Mouse (Mus musculus): ENCODE data around the gene Vmn2r42. TPM values are rescaled to one million over a fixed set of nuclear protein-coding genes. Genes with fewer than 3 reads are reported as not detected.
"Not testable (repeated sequence)": the region's sequence is repeated elsewhere in the genome, so short reads cannot be mapped to it uniquely, and the experiment has no call there.

The Vmn2r42 gene
- not detected for polyA plus RNA-seq (2017; shearing (Covaris generic))

DNA sequence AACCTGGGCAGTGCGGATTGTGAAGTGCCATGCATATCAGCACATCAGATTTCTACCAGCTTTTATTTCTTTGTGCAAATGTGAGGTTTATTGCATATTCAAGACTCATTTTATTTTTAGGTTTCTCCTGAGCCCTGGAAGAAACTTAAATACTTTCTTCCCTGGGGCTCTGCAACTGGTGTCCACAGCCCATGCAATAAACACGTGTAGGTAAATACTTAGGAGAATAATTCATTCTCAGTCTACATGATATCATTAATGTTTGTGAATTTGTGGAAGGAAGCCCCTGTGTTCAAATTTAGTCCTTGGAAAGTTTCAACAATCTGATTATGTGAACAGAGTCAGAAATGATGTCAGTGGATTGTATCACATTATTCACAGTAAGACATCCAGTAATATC lies at the start of gene Vmn2r42:
Gene Vmn2r42, minus strand, starts transcription at position 101 of the 400 bp plus-strand sequence.
- ATAC-seq = not testable (repeated sequence)

DNA sequence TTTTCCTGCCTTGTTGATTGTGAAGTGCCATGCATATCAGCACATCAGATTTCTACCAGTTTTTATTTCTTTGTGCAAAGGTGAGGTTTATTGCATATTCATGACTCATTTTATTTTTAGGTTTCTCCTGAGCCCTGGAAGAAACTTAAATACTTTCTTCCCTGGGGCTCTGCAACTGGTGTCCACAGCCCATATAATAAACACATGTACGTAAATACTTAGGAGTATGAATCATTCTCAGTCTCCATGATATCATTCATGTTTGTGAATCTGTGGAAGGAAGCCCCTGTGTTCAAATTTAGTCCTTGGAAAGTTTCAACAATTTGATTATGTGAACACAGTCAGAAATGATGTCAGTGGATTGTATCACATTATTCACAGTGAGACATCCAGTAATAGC lies 38.6 kb downstream of the Vmn2r42 start, which contains the start of gene Vmn2r41:
Gene Vmn2r41, minus strand, starts transcription at position 101 of the 400 bp plus-strand sequence.
- not testable (repeated sequence) for ATAC-seq

Other genes starting within 250 kb of the Vmn2r42 start
- not detected for gene Vmn2r41, start 38.7 kb downstream of the Vmn2r42 start, polyA plus RNA-seq (2017; shearing (Covaris generic))
- not detected for gene Vmn2r43, start 60.3 kb upstream of the Vmn2r42 start, polyA plus RNA-seq (2017; shearing (Covaris generic))
- gene Vmn2r44, start 183.0 kb upstream of the Vmn2r42 start, polyA plus RNA-seq (2017; shearing (Covaris generic)) = not detected